Comparison of ENCODE assay signal across 16 mouse cellular contexts in genomic region chr7:98670831-98671230, GRCm38 (mm10).
"Had no signal": no experiment of that assay in that cellular context is flagged by ENCODE, and none has a peak within 500 bp of the region (broad histone marks: within the 10 kb centered on the region; RNA-seq: fewer than 3 reads in every experiment).

No protein-coding gene starts in this region.

- H3K36me3 ChIP-seq: limb, embryonic 13.5 days; liver, embryonic 12.5 days; liver, embryonic 15.5 days; lung, embryonic 15.5 days; neural tube, embryonic 12.5 days; neural tube, embryonic 15.5 days; stomach, embryonic 15.5 days had no signal

- H3K9ac ChIP-seq: limb, embryonic 13.5 days; liver, embryonic 12.5 days; liver, embryonic 15.5 days; lung, embryonic 15.5 days; neural tube, embryonic 12.5 days; neural tube, embryonic 15.5 days; stomach, embryonic 15.5 days had no signal

- H3K27me3 ChIP-seq: limb, embryonic 13.5 days; liver, embryonic 12.5 days; liver, embryonic 15.5 days; lung, embryonic 15.5 days; neural tube, embryonic 12.5 days; neural tube, embryonic 15.5 days; stomach, embryonic 15.5 days had no signal

- H3K4me1 ChIP-seq: neural tube, embryonic 12.5 days; neural tube, embryonic 15.5 days had no signal

- H3K4me2 ChIP-seq: limb, embryonic 13.5 days; liver, embryonic 12.5 days; liver, embryonic 15.5 days; lung, embryonic 15.5 days; neural tube, embryonic 12.5 days; neural tube, embryonic 15.5 days; stomach, embryonic 15.5 days had no signal

- H3K4me3 ChIP-seq: limb, embryonic 13.5 days; liver, embryonic 12.5 days; liver, embryonic 15.5 days; lung, embryonic 15.5 days; neural tube, embryonic 12.5 days; neural tube, embryonic 15.5 days; stomach, embryonic 15.5 days had no signal

- DNase-seq: left cerebral cortex, postnatal 4 days; liver; midbrain, embryonic 14.5 days; right cerebral cortex, adult 18-20 months; right cerebral cortex, postnatal 14 days; spleen, adult 18-20 months; thymus, adult 18-20 months; thymus, postnatal 14 days; thymus, postnatal 4 days had no signal

- ATAC-seq: liver, embryonic 12.5 days had no signal

- H3K27ac ChIP-seq: limb, embryonic 13.5 days; liver, embryonic 12.5 days; liver, embryonic 15.5 days; neural tube, embryonic 12.5 days; neural tube, embryonic 15.5 days had no signal

- H3K9me3 ChIP-seq: limb, embryonic 13.5 days; liver, embryonic 12.5 days; liver, embryonic 15.5 days; lung, embryonic 15.5 days; neural tube, embryonic 12.5 days; neural tube, embryonic 15.5 days; stomach, embryonic 15.5 days had no signal
